In genomic region chr2:92375788-92376187, GRCm38 (mm10) we compare ENCODE assay signal across 9 mouse cellular contexts. TPM values are rescaled to one million over a fixed set of nuclear protein-coding genes. Genes with fewer than 3 reads are reported as not detected.
A peak's percentile ranks its signal among the peaks of the same experiment; 100 is the strongest.
DNase-seq lines count a peak whose midpoint lies in the region; ATAC-seq and TF ChIP-seq lines count a peak whose summit lies in the region.
"Had no signal": no experiment of that assay in that cellular context is flagged by ENCODE, and none has a peak within 500 bp of the region (broad histone marks: within the 10 kb centered on the region; RNA-seq: fewer than 3 reads in every experiment).

No protein-coding gene starts in this region.

- no peak for TF ChIP-seq CTCF in left cerebral cortex, adult 2 months (IDR thresholded peaks at IDR 0.05)
- no peak for TF ChIP-seq CTCF in hindbrain, postnatal 0 days (IDR thresholded peaks at IDR 0.05; ENCODE audit: low read depth)

- H3K4me3 ChIP-seq in left cerebral cortex, adult 2 months = peak overlapping the region; percentile 72
- peak overlapping the region; percentile 85 for H3K4me3 ChIP-seq in embryonic facial prominence, embryonic 10.5 days
- H3K4me3 ChIP-seq in hindbrain, postnatal 0 days (ENCODE audit: low read length) = peak overlapping the region; percentile 55

- DNase-seq in left cerebral cortex, adult 2 months (ENCODE audit: extremely low spot score in 1 of 2, low spot score in 2 of 2) = no peak
- no peak for DNase-seq in left cerebral cortex, adult 18-20 months (ENCODE audit: low spot score in 2 of 2)
- DNase-seq in embryonic facial prominence, embryonic 10.5 days (ENCODE audit: low spot score) = no peak
- no peak for DNase-seq in hindbrain, postnatal 0 days (ENCODE audit: low spot score)
- DNase-seq in naive thymus-derived CD4-positive, alpha-beta T cell, adult 2 months (ENCODE audit: low read depth) = peak; percentile 35
- no peak for DNase-seq in frontal cortex, postnatal 25 days (ENCODE audit: low spot score in 2 of 2)
- DNase-seq in layer of hippocampus, postnatal 36 days = no peak

- ATAC-seq in hindbrain, postnatal 0 days = no peak
- ATAC-seq in CD4-positive, CD25-positive, alpha-beta regulatory T cell, adult 4 months = no peak

- peak overlapping the region; percentile 90 for H3K27ac ChIP-seq in left cerebral cortex, adult 2 months
- H3K27ac ChIP-seq in embryonic facial prominence, embryonic 10.5 days (replicated peaks) = peak overlapping the region; percentile 87
- H3K27ac ChIP-seq in hindbrain, postnatal 0 days = peak overlapping the region; percentile 80; the same call in 1 of the 2 replicates

- no peaks in the 10 kb centered on the region for H3K9me3 ChIP-seq in embryonic facial prominence, embryonic 10.5 days
- no peaks in the 10 kb centered on the region for H3K9me3 ChIP-seq in hindbrain, postnatal 0 days (ENCODE audit: low read length)

- H3K4me2 ChIP-seq in hindbrain, postnatal 0 days (ENCODE audit: low read depth, low read length) = peak overlapping the region; percentile 66

- peaks cover 33% of the 10 kb centered on the region for H3K27me3 ChIP-seq in embryonic facial prominence, embryonic 10.5 days (replicated peaks; ENCODE audit: low read depth, poor library complexity, severe bottlenecking)
- H3K27me3 ChIP-seq in hindbrain, postnatal 0 days (ENCODE audit: insufficient read depth, low read length) = no peaks in the 10 kb centered on the region

- peaks cover 36% of the 10 kb centered on the region for H3K36me3 ChIP-seq in embryonic facial prominence, embryonic 10.5 days (replicated peaks)
- peaks cover 17% of the 10 kb centered on the region for H3K36me3 ChIP-seq in hindbrain, postnatal 0 days (ENCODE audit: insufficient read depth, low read length)

- intact Hi-C loops in left cerebral cortex, adult 2 months (cut with DNase I) = loop anchor here (1.0 kb wide), 1 partner anchor 59 kb away; the partner anchor contains the start of gene Cry2

- 14% methylated on average over 10 of the region's 10 CpGs for WGBS in embryonic facial prominence, embryonic 10.5 days
- 11% methylated on average over 10 of the region's 10 CpGs for WGBS in hindbrain, postnatal 0 days

- peaks cover 56% of the 10 kb centered on the region for H3K4me1 ChIP-seq in embryonic facial prominence, embryonic 10.5 days
- peaks cover 23% of the 10 kb centered on the region for H3K4me1 ChIP-seq in hindbrain, postnatal 0 days (ENCODE audit: insufficient read depth, low read length)

- peak overlapping the region; percentile 56 for H3K9ac ChIP-seq in hindbrain, postnatal 0 days (replicated peaks; ENCODE audit: low read length)

RNA-seq across cellular contexts. Expression of gene Large2, which starts 1.1 kb away (rescaled TPM):
- total RNA-seq in left cerebral cortex, adult 2 months (2021) = 1 to 10 TPM in 1 of 2 experiments, under 1 TPM in 1; 0.72 to 1.0 TPM
- 1 to 10 TPM in 1 of 2 experiments, not detected in 1; 1.0 TPM for total RNA-seq in left cerebral cortex, adult 18-20 months (2021)
- polyA plus RNA-seq in embryonic facial prominence, embryonic 10.5 days (2016; fragmentation: Nextera tagmentation; extraction: Ambion mirVana) = 10.2 and 12.4 TPM in 2 replicates
- total RNA-seq in hindbrain, postnatal 0 days (2014; rRNA removed) = 0.11 and 0.16 TPM in 2 replicates
- polyA plus RNA-seq in hindbrain, postnatal 0 days (2015; fragmentation: Nextera tagmentation; extraction: Ambion mirVana) = 1.8 and 2.1 TPM in 2 replicates
- total RNA-seq in layer of hippocampus, postnatal 36 days (2021) = under 1 TPM in 1 of 2 experiments, not detected in 1; 0.81 TPM
- polyA plus RNA-seq in CD4-positive, CD25-positive, alpha-beta regulatory T cell, adult 4 months (2017; shearing (Covaris generic)) = not detected
- total RNA-seq: megakaryocyte-erythroid progenitor cell, adult 5-6 weeks had no signal

RNA-seq across cellular contexts. Expression of gene Pex16, which starts 1.3 kb away (rescaled TPM):
- total RNA-seq in left cerebral cortex, adult 2 months (2021) = 10 to 100 TPM; 33.4 to 37.1 TPM
- 10 to 100 TPM; 27.3 to 29.1 TPM for total RNA-seq in left cerebral cortex, adult 18-20 months (2021)
- polyA plus RNA-seq in embryonic facial prominence, embryonic 10.5 days (2016; fragmentation: Nextera tagmentation; extraction: Ambion mirVana) = 18.6 and 22.4 TPM in 2 replicates
- 27.8 and 35.2 TPM in 2 replicates for total RNA-seq in hindbrain, postnatal 0 days (2014; rRNA removed)
- polyA plus RNA-seq in hindbrain, postnatal 0 days (2015; fragmentation: Nextera tagmentation; extraction: Ambion mirVana) = 44.3 and 48.6 TPM in 2 replicates
- total RNA-seq in layer of hippocampus, postnatal 36 days (2021) = 10 to 100 TPM; 32.5 to 39.0 TPM
- polyA plus RNA-seq in CD4-positive, CD25-positive, alpha-beta regulatory T cell, adult 4 months (2017; shearing (Covaris generic)) = 10 to 100 TPM; 44.5 to 77.0 TPM

RNA-seq across cellular contexts. Expression of gene 1700029I15Rik, which starts 6.5 kb away (rescaled TPM):
- total RNA-seq in left cerebral cortex, adult 2 months (2021) = 1 to 10 TPM; 5.3 TPM
- total RNA-seq in left cerebral cortex, adult 18-20 months (2021) = 1 to 10 TPM; 3.8 to 5.9 TPM
- polyA plus RNA-seq in embryonic facial prominence, embryonic 10.5 days (2016; fragmentation: Nextera tagmentation; extraction: Ambion mirVana) = 2.5 and 3.6 TPM in 2 replicates
- total RNA-seq in hindbrain, postnatal 0 days (2014; rRNA removed) = 1.6 and 1.8 TPM in 2 replicates
- 4.0 and 4.9 TPM in 2 replicates for polyA plus RNA-seq in hindbrain, postnatal 0 days (2015; fragmentation: Nextera tagmentation; extraction: Ambion mirVana)
- total RNA-seq in layer of hippocampus, postnatal 36 days (2021) = 1 to 10 TPM; 3.8 to 6.4 TPM
- 1 to 10 TPM; 4.5 to 8.1 TPM for polyA plus RNA-seq in CD4-positive, CD25-positive, alpha-beta regulatory T cell, adult 4 months (2017; shearing (Covaris generic))

RNA-seq across cellular contexts. Expression of gene Mapk8ip1, which starts 25.3 kb away (rescaled TPM):
- total RNA-seq in left cerebral cortex, adult 2 months (2021) = 100 to 1,000 TPM; 340 to 364 TPM
- total RNA-seq in left cerebral cortex, adult 18-20 months (2021) = 100 to 1,000 TPM; 345 to 351 TPM
- 36.0 and 37.1 TPM in 2 replicates for polyA plus RNA-seq in embryonic facial prominence, embryonic 10.5 days (2016; fragmentation: Nextera tagmentation; extraction: Ambion mirVana)
- total RNA-seq in hindbrain, postnatal 0 days (2014; rRNA removed) = 361 and 373 TPM in 2 replicates
- polyA plus RNA-seq in hindbrain, postnatal 0 days (2015; fragmentation: Nextera tagmentation; extraction: Ambion mirVana) = 177 and 182 TPM in 2 replicates
- 100 to 1,000 TPM; 336 to 345 TPM for total RNA-seq in layer of hippocampus, postnatal 36 days (2021)
- polyA plus RNA-seq in CD4-positive, CD25-positive, alpha-beta regulatory T cell, adult 4 months (2017; shearing (Covaris generic)) = under 1 TPM; 0.35 to 0.68 TPM
- total RNA-seq: megakaryocyte-erythroid progenitor cell, adult 5-6 weeks had no signal

RNA-seq across cellular contexts. Expression of gene Cry2, which starts 58.1 kb away (rescaled TPM):
- 100 to 1,000 TPM; 126 to 129 TPM for total RNA-seq in left cerebral cortex, adult 2 months (2021)
- total RNA-seq in left cerebral cortex, adult 18-20 months (2021) = 100 to 1,000 TPM; 124 to 136 TPM
- polyA plus RNA-seq in embryonic facial prominence, embryonic 10.5 days (2016; fragmentation: Nextera tagmentation; extraction: Ambion mirVana) = 23.4 and 23.7 TPM in 2 replicates
- total RNA-seq in hindbrain, postnatal 0 days (2014; rRNA removed) = 43.8 and 45.5 TPM in 2 replicates
- polyA plus RNA-seq in hindbrain, postnatal 0 days (2015; fragmentation: Nextera tagmentation; extraction: Ambion mirVana) = 50.6 and 52.0 TPM in 2 replicates
- 100 to 1,000 TPM in 1 of 2 experiments, 10 to 100 TPM in 1; 93.7 to 101 TPM for total RNA-seq in layer of hippocampus, postnatal 36 days (2021)
- 10 to 100 TPM; 10.6 to 13.4 TPM for polyA plus RNA-seq in CD4-positive, CD25-positive, alpha-beta regulatory T cell, adult 4 months (2017; shearing (Covaris generic))
